Mouse (Mus musculus): ENCODE results near the gene Ppil1.
A peak's percentile ranks its signal among the peaks of the same experiment; 100 is the strongest.

Gene Ppil1

DNA sequence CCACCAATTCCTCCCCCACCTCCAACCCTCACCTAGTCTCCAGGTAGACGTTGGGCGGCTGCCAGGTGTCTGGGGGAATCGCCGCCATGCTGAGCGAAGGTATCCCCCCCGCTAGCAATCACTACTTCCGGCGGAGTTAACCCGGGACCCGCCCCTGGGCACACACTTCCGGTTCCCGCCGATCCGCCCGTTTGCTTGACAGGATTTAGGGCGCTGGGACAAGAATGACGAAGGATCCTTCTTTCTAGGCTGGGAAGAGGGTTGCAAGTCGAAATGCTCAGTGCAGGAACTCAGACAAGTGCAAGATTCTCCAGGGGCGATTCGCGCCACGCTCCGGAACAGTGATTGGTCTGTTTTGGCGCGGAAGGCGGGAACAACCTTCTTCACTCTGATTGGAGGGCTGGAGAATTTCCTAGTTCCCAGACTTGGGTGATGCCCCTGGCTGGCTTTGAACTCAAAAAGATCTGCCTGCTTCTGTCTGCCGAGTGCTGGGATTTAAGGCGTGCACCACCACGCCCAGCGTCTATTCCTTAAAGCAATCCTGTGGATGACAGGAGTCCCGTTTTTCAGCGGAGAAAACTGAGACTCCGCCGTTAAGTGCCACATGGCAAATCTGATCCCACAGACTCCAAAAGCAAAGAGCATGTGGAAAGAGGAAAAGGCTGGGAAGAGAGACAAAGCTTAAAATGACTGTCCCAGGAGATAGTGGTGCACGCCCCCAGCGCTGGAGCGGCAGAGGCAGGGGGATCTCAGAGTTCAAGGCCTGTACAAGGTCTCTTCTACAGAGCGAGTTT lies at the start of gene Ppil1:
Gene Ppil1 (minus strand): TSS at position 347 of the 794 bp plus-strand sequence.
- DNase-seq (ENCODE audit: extremely low spot score, low read depth, low spot score) = peak; percentile 69

DNA sequence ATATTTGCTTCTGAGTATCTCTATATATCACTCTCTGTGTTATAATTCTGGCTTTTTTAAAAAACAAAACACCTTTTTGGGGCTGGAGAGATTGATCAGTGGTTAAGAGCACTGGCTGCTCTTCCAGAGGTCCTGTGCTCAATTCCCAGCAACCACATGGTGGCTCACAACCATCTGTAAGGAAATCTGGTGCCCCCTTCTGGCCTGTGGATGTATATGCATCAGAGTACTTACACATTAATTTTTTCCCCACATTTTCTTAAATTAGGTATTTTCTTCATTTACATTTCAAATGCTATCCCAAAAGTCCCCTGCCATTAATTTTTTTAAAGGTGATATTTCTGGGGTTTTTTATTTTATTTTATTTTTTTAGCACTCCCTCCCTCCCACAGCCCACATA lies 49.3 kb upstream of the Ppil1 start:
- no peak for DNase-seq (ENCODE audit: extremely low spot score, low read depth, low spot score)

GRCm38 (mm10) chr17:29312082-29312481 lies 48.1 kb upstream of the Ppil1 start:
- no peak for DNase-seq (ENCODE audit: extremely low spot score, low read depth, low spot score)

GRCm38 (mm10) chr17:29311602-29312001 lies 47.6 kb upstream of the Ppil1 start:
- DNase-seq (ENCODE audit: extremely low spot score, low read depth, low spot score) = no peak

DNA sequence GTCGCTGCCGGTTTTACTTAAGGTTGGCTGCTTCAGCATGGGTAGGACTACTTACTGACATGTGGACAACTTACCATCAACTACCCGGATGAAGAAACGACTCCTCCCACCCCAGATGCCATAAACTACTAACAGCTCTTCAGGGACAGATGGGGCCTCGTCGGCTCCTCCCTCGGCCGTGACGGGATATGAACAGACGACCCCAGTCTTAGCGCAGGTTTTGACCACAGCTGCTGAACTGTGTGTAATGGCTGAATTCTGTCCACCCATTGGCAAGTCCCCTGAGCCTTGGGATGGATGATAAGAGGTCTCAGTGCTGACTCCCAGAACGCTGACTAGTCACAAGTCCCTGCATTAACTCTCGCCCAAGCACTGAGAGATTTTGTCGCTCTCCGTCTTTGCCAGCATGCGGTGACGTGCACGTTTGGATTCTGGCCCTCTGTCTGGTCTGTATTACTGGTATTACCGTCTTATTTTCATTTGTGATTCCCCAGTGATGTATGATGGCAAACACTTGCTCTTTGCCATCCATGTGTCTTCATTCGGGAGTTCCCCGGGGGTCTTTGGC lies 46.2 kb upstream of the Ppil1 start:
- DNase-seq (ENCODE audit: extremely low spot score, low read depth, low spot score) = no peak

GRCm38 (mm10) chr17:29305871-29306270 lies 41.9 kb upstream of the Ppil1 start:
- DNase-seq (ENCODE audit: extremely low spot score, low read depth, low spot score) = no peak

DNA sequence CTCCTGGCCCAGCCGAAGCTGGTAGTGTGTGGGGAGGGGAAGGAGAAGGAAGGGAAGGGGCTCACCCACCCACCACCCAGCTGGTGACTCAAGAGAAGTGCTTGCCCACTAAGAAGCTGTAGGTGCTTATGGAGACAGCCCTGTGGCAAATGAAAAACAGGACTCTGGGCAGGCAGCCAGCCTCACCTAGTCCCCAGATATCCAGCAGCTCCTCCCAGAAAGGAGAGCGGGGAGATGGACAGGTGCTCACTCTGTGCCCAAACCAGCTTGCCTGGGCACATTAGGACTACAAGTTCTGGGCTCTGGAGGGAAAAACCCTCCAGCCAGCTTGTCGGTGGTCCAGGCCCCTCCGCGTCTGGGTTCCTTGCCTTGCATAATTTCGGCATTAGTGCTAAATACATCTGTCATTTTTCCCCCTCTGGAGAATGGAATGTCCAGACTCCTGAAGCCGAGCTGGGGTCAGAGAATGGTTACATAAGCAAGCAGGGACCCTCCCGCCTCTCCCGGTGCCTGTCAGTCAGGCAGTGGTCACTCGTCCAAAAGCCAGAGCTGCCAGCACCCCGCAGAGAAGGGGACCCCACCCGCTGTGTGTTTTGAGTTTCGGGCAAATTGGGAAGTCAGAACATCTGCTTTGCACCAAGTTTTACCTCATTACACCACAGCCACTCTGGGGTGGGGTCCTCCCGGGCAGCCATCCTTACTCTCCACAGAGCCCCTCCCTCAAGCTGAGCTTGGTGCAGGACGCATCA lies 41.2 kb upstream of the Ppil1 start:
- no peak for DNase-seq (ENCODE audit: extremely low spot score, low read depth, low spot score)

GRCm38 (mm10) chr17:29304376-29305057 lies 40.5 kb upstream of the Ppil1 start:
- no peak for DNase-seq (ENCODE audit: extremely low spot score, low read depth, low spot score)

GRCm38 (mm10) chr17:29303856-29304255 lies 39.9 kb upstream of the Ppil1 start:
- no peak for DNase-seq (ENCODE audit: extremely low spot score, low read depth, low spot score)

- no peak for DNase-seq (ENCODE audit: extremely low spot score, low read depth, low spot score)
These were observed 39.1 kb upstream of the Ppil1 start for GRCm38 (mm10) chr17:29303087-29303486.

GRCm38 (mm10) chr17:29302149-29302548 lies 38.2 kb upstream of the Ppil1 start:
- no peak for DNase-seq (ENCODE audit: extremely low spot score, low read depth, low spot score)

- DNase-seq (ENCODE audit: extremely low spot score, low read depth, low spot score) = no peak
These were observed 37.4 kb upstream of the Ppil1 start for GRCm38 (mm10) chr17:29301421-29301820.

DNA sequence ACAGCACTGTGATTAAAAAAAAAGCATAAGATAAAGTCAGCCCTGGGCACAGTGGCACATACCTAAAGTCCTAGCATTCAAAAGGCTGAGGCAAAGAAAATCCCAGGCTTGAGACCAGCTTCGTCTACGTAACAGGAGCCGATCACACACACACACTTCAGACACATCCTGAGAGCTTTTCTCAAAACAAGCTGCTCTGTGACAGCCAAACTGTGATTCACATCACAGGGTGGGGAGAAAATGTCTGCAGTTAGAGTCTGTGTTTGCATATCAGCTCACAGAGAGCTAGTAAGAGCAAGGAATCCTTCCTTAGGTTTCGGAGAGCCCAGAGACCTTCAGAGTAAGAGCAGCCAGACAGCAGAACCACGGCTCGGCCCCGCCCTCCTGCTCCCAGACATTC lies 36.9 kb upstream of the Ppil1 start:
- no peak for DNase-seq (ENCODE audit: extremely low spot score, low read depth, low spot score)

DNA sequence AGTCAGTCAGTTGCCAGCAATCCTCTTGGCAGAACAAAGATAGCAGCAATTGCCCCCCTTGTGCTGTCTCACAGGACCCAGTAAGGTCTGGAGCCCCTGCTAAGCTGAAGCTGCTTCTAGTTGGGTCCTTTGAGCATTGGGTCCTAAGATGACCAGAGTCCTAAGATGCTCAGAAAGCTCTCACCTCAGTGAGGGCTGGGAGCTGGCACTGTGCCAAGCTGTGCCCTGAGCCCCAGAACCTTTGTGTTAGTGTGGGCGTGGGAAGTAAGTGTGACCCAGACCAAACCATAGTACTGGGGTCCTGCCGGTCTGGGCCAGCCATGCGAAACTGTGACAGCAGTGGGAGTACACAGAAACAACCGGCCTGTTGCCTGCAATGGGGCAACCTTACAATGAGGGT lies 35.3 kb upstream of the Ppil1 start:
- no peak for DNase-seq (ENCODE audit: extremely low spot score, low read depth, low spot score)

GRCm38 (mm10) chr17:29297813-29298212 lies 33.8 kb upstream of the Ppil1 start:
- DNase-seq (ENCODE audit: extremely low spot score, low read depth, low spot score) = no peak

DNA sequence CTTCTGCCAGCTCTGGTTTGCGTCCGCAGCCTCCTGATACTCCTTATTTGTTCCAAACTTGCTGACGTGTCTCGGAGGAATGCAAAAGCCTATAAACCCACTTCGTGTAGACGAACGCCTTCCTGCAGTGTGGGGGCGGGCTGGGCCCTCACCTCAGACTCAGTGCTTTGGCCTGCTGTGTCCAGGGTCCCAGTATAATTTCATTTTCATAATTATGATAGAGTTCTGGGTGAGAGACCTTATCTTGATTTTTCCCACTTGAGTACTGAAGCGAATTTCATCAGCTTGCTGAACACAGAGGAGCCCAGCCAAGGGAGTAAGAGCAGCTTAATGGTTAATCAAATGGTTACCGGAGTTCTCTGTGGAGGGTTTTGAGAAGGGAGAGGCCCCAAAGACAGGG lies 33.3 kb upstream of the Ppil1 start:
- no peak for DNase-seq (ENCODE audit: extremely low spot score, low read depth, low spot score)

DNA sequence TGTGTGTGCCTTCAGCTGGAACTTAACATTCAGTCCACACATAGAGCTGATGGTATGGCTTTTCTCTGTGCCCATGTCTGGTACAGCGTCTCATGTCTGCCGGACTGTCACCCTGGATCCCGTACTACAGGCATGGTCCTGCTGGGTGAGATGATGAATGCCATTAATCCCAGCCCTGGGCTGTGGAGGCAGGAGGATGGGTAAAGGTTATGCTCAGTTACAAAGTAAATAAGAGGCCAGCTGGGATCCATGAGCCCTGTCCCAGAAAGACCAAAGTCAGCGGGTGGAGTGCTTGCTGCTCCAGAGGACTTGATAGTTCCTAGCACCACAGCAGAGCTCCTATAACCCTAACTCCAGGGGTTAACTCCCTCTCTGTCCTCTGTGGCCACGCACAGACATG lies 31.8 kb upstream of the Ppil1 start:
- DNase-seq (ENCODE audit: extremely low spot score, low read depth, low spot score) = no peak

GRCm38 (mm10) chr17:29293807-29294605 lies 30.0 kb upstream of the Ppil1 start:
- no peak for DNase-seq (ENCODE audit: extremely low spot score, low read depth, low spot score)

DNA sequence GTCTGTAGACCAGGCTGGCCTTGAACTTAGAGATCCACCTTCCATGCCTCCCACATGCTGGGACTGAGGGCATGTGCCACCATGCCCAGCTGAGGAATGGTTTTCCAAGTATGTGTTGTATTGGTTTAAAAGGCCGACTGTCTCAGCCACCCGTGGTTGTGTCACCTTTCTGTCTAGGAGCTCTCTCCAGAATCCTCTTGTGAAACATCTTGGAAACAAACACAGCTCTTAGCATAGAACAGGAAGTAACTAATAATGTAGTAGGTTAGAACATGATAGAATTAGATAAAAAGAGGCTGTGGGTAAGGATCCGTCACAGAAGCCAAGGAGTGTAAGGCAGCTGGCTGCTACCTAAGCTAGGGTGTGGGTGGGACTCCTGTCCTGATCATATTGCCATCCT lies 29.0 kb upstream of the Ppil1 start:
- no peak for DNase-seq (ENCODE audit: extremely low spot score, low read depth, low spot score)

DNA sequence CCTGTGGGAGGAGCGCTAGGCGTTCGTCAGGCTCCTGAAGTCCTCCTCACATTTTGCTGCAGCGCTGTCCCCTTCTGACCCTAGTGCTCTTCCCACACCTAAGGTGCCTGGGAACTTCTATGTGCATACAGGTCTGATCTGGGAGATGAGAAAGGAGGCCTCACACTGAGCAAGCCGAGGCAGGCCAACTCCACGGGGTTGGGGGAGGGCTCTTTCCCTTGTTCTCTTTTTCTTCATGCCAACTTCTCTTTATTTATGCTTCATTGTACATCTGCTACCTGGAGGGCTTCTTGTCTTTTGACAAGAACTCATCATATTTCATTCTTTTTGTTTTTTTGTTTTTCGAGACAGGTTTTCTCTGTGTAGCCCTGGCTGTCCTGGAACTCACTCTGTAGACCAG lies 27.8 kb upstream of the Ppil1 start:
- DNase-seq (ENCODE audit: extremely low spot score, low read depth, low spot score) = no peak

All from hindlimb bud, embryonic 11.5 days (tissue).